Mouse (Mus musculus): ENCODE data around the gene Gemin5.

DNA sequence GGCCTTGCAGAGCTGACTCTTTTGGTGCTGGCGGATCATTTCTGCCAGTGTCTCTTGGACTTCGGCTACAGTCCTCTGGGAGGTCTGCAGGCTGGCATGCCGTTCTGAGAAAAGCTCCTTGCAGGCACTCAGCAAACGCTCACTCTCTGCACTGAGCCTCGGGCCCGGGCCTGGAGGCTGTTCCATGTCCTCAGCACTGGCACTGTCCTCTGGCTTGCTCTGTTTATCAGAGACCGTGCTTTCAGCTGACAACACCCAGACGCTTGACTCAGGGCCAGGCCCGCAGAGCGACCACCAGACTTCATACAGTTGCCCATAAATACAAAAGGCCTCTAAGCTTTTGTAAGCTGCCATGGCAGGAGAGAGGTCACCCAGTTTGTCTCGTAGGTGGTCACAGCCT, 43.3 kb downstream of the Gemin5 start:
- TF ChIP-seq HCFC1 (IDR thresholded peaks at IDR 0.05; ENCODE audit: borderline replicate concordance, insufficient read depth, low read length) (no peak), ZC3H11A (IDR thresholded peaks at IDR 0.05; ENCODE audit: borderline replicate concordance, low read depth, low read length) (no peak), MAFK (IDR thresholded peaks at IDR 0.05; ENCODE audit: insufficient read depth, low read depth, low read length) (no peak), ZNF384 (IDR thresholded peaks at IDR 0.05; ENCODE audit: low read depth, low read length) (no peak), CHD2 (IDR thresholded peaks at IDR 0.05; ENCODE audit: low read depth, low read length) (no peak)
